Mouse (Mus musculus) neural tube, embryonic 13.5 days (tissue): ENCODE results near the gene Fkrp. TPM values are rescaled to one million over a fixed set of nuclear protein-coding genes. Genes with fewer than 3 reads are reported as not detected.

ENCODE experiments used
- ATAC-seq: fragments of 200-750 bp; cut with Nextera tagmentation; 2 replicates; pipeline ENCODE4 v1.8.0; 2017; ENCODE audit warnings: low read depth, mild to moderate bottlenecking, moderate TSS enrichment, moderate library complexity
- H3K27ac ChIP-seq: fragments of 300-500 bp; sonication (generic); replicated peaks from 2 replicates; pipeline ENCODE4 v1.5.1; 2015; ENCODE audit warnings: moderate library complexity, mild to moderate bottlenecking, inconsistent platforms
- H3K27me3 ChIP-seq: fragments of 300-500 bp; sonication (generic); 2 replicates; pipeline ENCODE4 v1.6.1; 2015; ENCODE audit warnings: mild to moderate bottlenecking, inconsistent platforms
- H3K36me3 ChIP-seq: fragments of 300-500 bp; sonication (generic); 2 replicates; pipeline ENCODE4 v1.6.1; 2015; ENCODE audit warnings: mild to moderate bottlenecking, inconsistent platforms
- H3K4me1 ChIP-seq: fragments of 300-500 bp; sonication (generic); replicated peaks from 2 replicates; pipeline ENCODE4 v1.6.1; 2015; ENCODE audit warnings: inconsistent platforms
- H3K4me2 ChIP-seq: fragments of 300-500 bp; sonication (generic); 2 replicates; pipeline ENCODE4 v1.6.1; 2015; ENCODE audit warnings: inconsistent platforms, mild to moderate bottlenecking, moderate library complexity
- H3K4me3 ChIP-seq: fragments of 300-500 bp; sonication (generic); 2 replicates; pipeline ENCODE4 v1.5.1; 2015; ENCODE audit warnings: mild to moderate bottlenecking, inconsistent platforms
- H3K9ac ChIP-seq: fragments of 300-500 bp; sonication (generic); 2 replicates; pipeline ENCODE4 v1.6.1; 2015; ENCODE audit warnings: moderate library complexity, mild to moderate bottlenecking, inconsistent platforms
- H3K9me3 ChIP-seq: fragments of 300-500 bp; sonication (generic); 2 replicates; pipeline ENCODE4 v1.6.1; 2016; ENCODE audit warnings: inconsistent platforms
- WGBS: fragments of 180-500 bp; shearing (Covaris S2); methylation state at CpG from one replicate; pipeline ENCODE4 v1.1.7; 2015; 5-methylcytosine and 5-hydroxymethylcytosine counted together
- polyA plus RNA-seq: library from polyadenylated mRNA; unstranded; fragments of >200 nt; fragmentation: Nextera tagmentation; extraction: Ambion mirVana; gene quantifications from 2 replicates; pipeline ENCODE4 v1.2.1, GENCODE M21; 2015

Fkrp gene
- polyA plus RNA-seq, 1 experiment from 2014 or later: 45.9 TPM

GRCm38 (mm10) chr7:16843441-16844171 lies 27.1 kb upstream of the Fkrp start:
- H3K4me2 ChIP-seq: peak overlapping the region; percentile 97
- H3K27ac ChIP-seq: peak overlapping the region; percentile 69
- WGBS: 2% methylated on average over 33 of the region's 33 CpGs
- no peaks in the 10 kb centered on the region for H3K9me3 ChIP-seq
- peak overlapping the region; percentile 55 for H3K4me3 ChIP-seq
- H3K36me3 ChIP-seq: peaks cover 34% of the 10 kb centered on the region
- 0 out of 2 replicates have a peak, but pooled peaks have one; percentile 8 for ATAC-seq
- H3K9ac ChIP-seq: peak overlapping the region; percentile 83
- H3K4me1 ChIP-seq: peaks cover 34% of the 10 kb centered on the region
- H3K27me3 ChIP-seq: no peaks in the 10 kb centered on the region

- Histone ChIP-seq H3K36me3 (peaks cover 43% of the 10 kb centered on the region), H3K27ac (peak within 1 kb of the TSS; percentile 69), H3K4me2 (peak within 1 kb of the TSS; percentile 97), H3K27me3 (no peaks in the 10 kb centered on the region), H3K4me3 (peak within 1 kb of the TSS; percentile 55), H3K9ac (peak within 1 kb of the TSS; percentile 83), H3K9me3 (no peaks in the 10 kb centered on the region), H3K4me1 (peaks cover 34% of the 10 kb centered on the region)
- WGBS: 1% methylated on average over 25 of the region's 32 CpGs
- ATAC-seq: peak; percentile 79
Measured at GRCm38 (mm10) chr7:16842645-16843063, 26.1 kb upstream of the Fkrp start, which contains the start of gene Prkd2. Gene Prkd2 (plus strand): TSS chr7:16842902.

- ATAC-seq: peak; percentile 2; the same call in 1 of the 2 replicates
- Histone ChIP-seq H3K36me3 (peaks cover 51% of the 10 kb centered on the region), H3K4me2 (peak overlapping the region; percentile 97), H3K9ac (peak overlapping the region; percentile 83; the same call in 1 of the 2 replicates), H3K9me3 (no peaks in the 10 kb centered on the region), H3K4me1 (peaks cover 34% of the 10 kb centered on the region), H3K27ac (peak overlapping the region; percentile 69), H3K4me3 (peak overlapping the region; percentile 55), H3K27me3 (no peaks in the 10 kb centered on the region)
- 43% methylated on average over 11 of the region's 11 CpGs for WGBS
Measured at GRCm38 (mm10) chr7:16841561-16842560, 25.3 kb upstream of the Fkrp start.

DNA sequence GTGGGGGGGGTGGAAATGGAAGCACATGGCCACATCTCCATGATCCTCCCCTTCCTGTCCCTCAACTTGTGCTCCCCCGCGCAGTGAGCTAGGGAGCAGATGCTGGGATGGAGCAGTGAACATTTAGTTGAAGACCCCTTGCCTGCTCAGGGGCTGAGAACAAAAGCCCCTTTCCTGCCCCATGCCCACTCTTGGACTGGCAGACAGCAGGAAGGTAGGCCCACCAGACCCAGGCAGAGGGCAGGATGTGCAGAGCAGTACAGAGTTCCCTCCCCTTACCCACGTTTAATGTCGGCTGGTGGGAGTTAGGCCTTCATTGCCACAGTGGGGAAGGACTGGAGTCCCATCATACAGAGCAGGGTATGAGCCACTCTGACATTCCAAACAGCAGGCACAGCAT lies 24.5 kb upstream of the Fkrp start:
- peaks cover 55% of the 10 kb centered on the region for H3K36me3 ChIP-seq
- H3K27ac ChIP-seq: 0 out of 2 replicates have a peak overlapping the region, but pooled peaks have one; percentile 69
- H3K4me1 ChIP-seq: peaks cover 34% of the 10 kb centered on the region
- WGBS: 73% methylated on average over 4 of the region's 4 CpGs
- H3K9me3 ChIP-seq: no peaks in the 10 kb centered on the region
- H3K27me3 ChIP-seq: no peaks in the 10 kb centered on the region
- no peak; the same call in 1 of the 2 replicates for ATAC-seq
- H3K4me2 ChIP-seq: no peak overlapping the region
- no peak overlapping the region for H3K9ac ChIP-seq
- no peak overlapping the region for H3K4me3 ChIP-seq

- Histone ChIP-seq H3K4me1 (peaks cover 26% of the 10 kb centered on the region), H3K27me3 (no peaks in the 10 kb centered on the region), H3K9me3 (no peaks in the 10 kb centered on the region), H3K36me3 (peaks cover 62% of the 10 kb centered on the region), H3K9ac (no peak overlapping the region), H3K4me3 (no peak overlapping the region), H3K27ac (no peak overlapping the region), H3K4me2 (no peak overlapping the region)
- no peak for ATAC-seq
- 90% methylated on average over 2 of the region's 2 CpGs for WGBS
Measured at GRCm38 (mm10) chr7:16840109-16840491, 23.6 kb upstream of the Fkrp start.

- H3K4me3 ChIP-seq: no peak overlapping the region
- no peaks in the 10 kb centered on the region for H3K27me3 ChIP-seq
- no peak overlapping the region for H3K27ac ChIP-seq
- H3K4me2 ChIP-seq: no peak overlapping the region
- WGBS: 96% methylated on average over 12 of the region's 12 CpGs
- peaks cover 21% of the 10 kb centered on the region for H3K4me1 ChIP-seq
- no peak for ATAC-seq
- no peaks in the 10 kb centered on the region for H3K9me3 ChIP-seq
- peaks cover 68% of the 10 kb centered on the region for H3K36me3 ChIP-seq
- no peak overlapping the region for H3K9ac ChIP-seq
Measured at GRCm38 (mm10) chr7:16839427-16840108, 23.0 kb upstream of the Fkrp start.

DNA sequence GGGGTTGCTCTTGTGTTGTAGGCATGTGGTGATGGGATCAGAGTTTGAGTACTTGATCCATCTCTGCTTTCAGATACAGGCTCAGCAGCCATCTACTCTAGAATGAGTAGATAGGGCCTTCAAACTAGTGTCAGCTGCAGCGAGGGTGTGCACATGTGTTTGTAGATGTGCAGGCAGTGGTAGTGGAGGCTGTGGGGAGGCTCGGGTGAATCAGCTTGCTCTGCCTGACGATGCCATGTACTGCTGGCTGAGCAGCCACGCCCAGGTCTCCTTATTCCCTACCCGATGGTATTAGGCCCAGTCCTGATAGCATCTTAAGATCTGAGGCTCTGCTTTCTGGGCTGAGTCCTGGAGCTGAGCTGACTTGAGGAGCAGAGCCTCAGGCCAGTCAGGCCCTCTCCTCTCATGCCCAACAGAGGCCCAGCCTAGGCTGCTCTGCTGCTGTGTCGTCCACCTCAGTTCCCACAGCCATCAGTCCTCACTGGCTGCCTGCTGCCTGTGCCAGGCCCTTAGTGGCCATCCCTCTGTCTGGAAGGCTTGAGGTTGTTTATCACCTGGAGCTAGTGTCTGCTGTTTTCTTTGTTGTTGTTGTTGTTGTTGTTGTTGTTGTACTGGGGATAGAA lies 22.4 kb upstream of the Fkrp start:
- H3K36me3 ChIP-seq: peaks cover 74% of the 10 kb centered on the region

GRCm38 (mm10) chr7:16837916-16838803 lies 21.6 kb upstream of the Fkrp start:
- Histone ChIP-seq H3K4me3 (no peak overlapping the region), H3K27ac (no peak overlapping the region), H3K4me2 (no peak overlapping the region), H3K9ac (no peak overlapping the region), H3K4me1 (peaks cover 7% of the 10 kb centered on the region), H3K36me3 (peaks cover 82% of the 10 kb centered on the region), H3K9me3 (no peaks in the 10 kb centered on the region), H3K27me3 (no peaks in the 10 kb centered on the region)
- WGBS: 94% methylated on average over 18 of the region's 18 CpGs
- no peak for ATAC-seq

More for the DNA sequence above, 22.4 kb upstream of the Fkrp start:
- Histone ChIP-seq H3K27ac (no peak overlapping the region), H3K9ac (no peak overlapping the region), H3K4me1 (peaks cover 14% of the 10 kb centered on the region), H3K4me3 (no peak overlapping the region), H3K4me2 (no peak overlapping the region), H3K27me3 (no peaks in the 10 kb centered on the region), H3K9me3 (no peaks in the 10 kb centered on the region)
- no peak for ATAC-seq
- WGBS: 84% methylated on average over 6 of the region's 6 CpGs

DNA sequence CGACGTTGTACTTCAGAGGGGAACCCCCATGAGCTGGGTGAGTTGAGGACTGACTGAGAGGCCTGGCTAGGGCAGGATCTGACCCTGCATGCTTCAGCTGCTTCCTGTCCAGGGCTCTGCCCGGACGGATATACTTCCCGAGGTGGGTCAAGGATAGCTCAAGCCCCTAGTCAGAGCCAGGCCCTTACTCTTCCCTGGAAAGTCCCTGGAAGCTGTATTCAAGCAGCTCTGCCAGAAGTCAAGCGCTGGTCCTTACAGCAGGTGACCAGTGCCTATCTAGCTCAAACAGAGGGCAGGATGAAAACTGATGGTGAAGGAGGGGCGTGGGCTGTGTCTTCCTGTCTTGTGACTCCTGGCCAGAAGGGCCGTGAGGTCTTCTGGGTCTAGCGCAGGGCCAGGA lies 13.9 kb upstream of the Fkrp start:
- H3K9ac ChIP-seq: no peak overlapping the region
- WGBS: 95% methylated on average over 9 of the region's 9 CpGs

GRCm38 (mm10) chr7:16827274-16827673 lies 10.7 kb upstream of the Fkrp start:
- H3K4me2 ChIP-seq: no peak overlapping the region
- no peak overlapping the region for H3K4me3 ChIP-seq
- no peak for ATAC-seq
- H3K9ac ChIP-seq: no peak overlapping the region
- 78% methylated on average over 4 of the region's 4 CpGs for WGBS
- no peaks in the 10 kb centered on the region for H3K9me3 ChIP-seq
- no peaks in the 10 kb centered on the region for H3K27me3 ChIP-seq
- H3K36me3 ChIP-seq: peaks cover 98% of the 10 kb centered on the region
- H3K27ac ChIP-seq: no peak overlapping the region
- peaks cover 20% of the 10 kb centered on the region for H3K4me1 ChIP-seq

More for the DNA sequence above, 13.9 kb upstream of the Fkrp start:
- ATAC-seq: no peak
- Histone ChIP-seq H3K4me3 (no peak overlapping the region), H3K4me1 (peaks cover 6% of the 10 kb centered on the region), H3K27ac (no peak overlapping the region), H3K27me3 (no peaks in the 10 kb centered on the region), H3K36me3 (peaks cover 99% of the 10 kb centered on the region), H3K4me2 (no peak overlapping the region), H3K9me3 (no peaks in the 10 kb centered on the region)
